Mouse (Mus musculus): ENCODE results near the gene Ovca2. TPM values are rescaled to one million over a fixed set of nuclear protein-coding genes. Genes with fewer than 3 reads are reported as not detected.

Ovca2 gene
- total RNA-seq, 2 experiments from 2014 or later, result 10.1 to 11.1 TPM

GRCm38 (mm10) chr11:75171186-75171865 lies 7.3 kb downstream of the Ovca2 start:
- DNase-seq (ENCODE audit: low spot score in 2 of 2), result peak; percentile 30 to 35

- DNase-seq (ENCODE audit: low spot score in 2 of 2), result peak; percentile 93 to 94
These were observed 8.4 kb downstream of the Ovca2 start for GRCm38 (mm10) chr11:75170136-75170751.

- DNase-seq (ENCODE audit: low spot score in 2 of 2), result peak in 1 of 2 experiments; percentile 32
These were observed 9.1 kb downstream of the Ovca2 start, which contains the start of gene Hic1 for GRCm38 (mm10) chr11:75169405-75170080. Hic1 (minus strand) TSS chr11:75169519.

- DNase-seq (ENCODE audit: low spot score in 2 of 2), result peak; percentile 81 to 87
These were observed 9.9 kb downstream of the Ovca2 start for GRCm38 (mm10) chr11:75168590-75169361.

- peak; percentile 21 to 28 for DNase-seq (ENCODE audit: low spot score in 2 of 2)
These were observed 10.7 kb downstream of the Ovca2 start for GRCm38 (mm10) chr11:75167643-75168589.

GRCm38 (mm10) chr11:75166861-75167642 lies 11.6 kb downstream of the Ovca2 start:
- peak; percentile 22 to 31 for DNase-seq (ENCODE audit: low spot score in 2 of 2)

GRCm38 (mm10) chr11:75166193-75166842 lies 12.3 kb downstream of the Ovca2 start:
- peak in 1 of 2 experiments; percentile 31 for DNase-seq (ENCODE audit: low spot score in 2 of 2)

GRCm38 (mm10) chr11:75165441-75166192 lies 13.0 kb downstream of the Ovca2 start:
- DNase-seq (ENCODE audit: low spot score in 2 of 2), result peak; percentile 81

- peak in 1 of 2 experiments; percentile 36 for DNase-seq (ENCODE audit: low spot score in 2 of 2)
These were observed 13.9 kb downstream of the Ovca2 start for GRCm38 (mm10) chr11:75164750-75165149.

- DNase-seq (ENCODE audit: low spot score in 2 of 2), result no peak
These were observed 14.6 kb downstream of the Ovca2 start for GRCm38 (mm10) chr11:75164051-75164450.

GRCm38 (mm10) chr11:75163379-75163778 lies 15.3 kb downstream of the Ovca2 start:
- DNase-seq (ENCODE audit: low spot score in 2 of 2), result no peak

- no peak for DNase-seq (ENCODE audit: low spot score in 2 of 2)
These were observed 16.0 kb downstream of the Ovca2 start for GRCm38 (mm10) chr11:75162591-75163080.

- no peak for DNase-seq (ENCODE audit: low spot score in 2 of 2)
These were observed 17.1 kb downstream of the Ovca2 start for GRCm38 (mm10) chr11:75161417-75162008.

GRCm38 (mm10) chr11:75160954-75161353 lies 17.7 kb downstream of the Ovca2 start:
- DNase-seq (ENCODE audit: low spot score in 2 of 2), result no peak

- DNase-seq (ENCODE audit: low spot score in 2 of 2), result peak in 1 of 2 experiments; percentile 25
These were observed 19.1 kb downstream of the Ovca2 start for GRCm38 (mm10) chr11:75159564-75159963.

- DNase-seq (ENCODE audit: low spot score in 2 of 2), result no peak
These were observed 20.2 kb downstream of the Ovca2 start for GRCm38 (mm10) chr11:75158432-75158831.

GRCm38 (mm10) chr11:75157901-75158300 lies 20.7 kb downstream of the Ovca2 start:
- DNase-seq (ENCODE audit: low spot score in 2 of 2), result no peak
